Mouse (Mus musculus) lung, embryonic 14.5 days (tissue): Measurements from ENCODE around the gene Clcf1. TPM values are rescaled to one million over a fixed set of nuclear protein-coding genes. Genes with fewer than 3 reads are reported as not detected.

Experiments used
- ATAC-seq: fragments of 200-750 bp; cut with Nextera tagmentation; 2 replicates; pipeline ENCODE4 v1.8.0; 2017; ENCODE audit warnings: mild to moderate bottlenecking, moderate TSS enrichment, moderate library complexity; ENCODE audit not compliant: insufficient read depth
- DNase-seq: peaks from one replicate; pipeline ENCODE4 v3.0.0-alpha.2; 2015
- H3K27ac ChIP-seq: fragments of 300-500 bp; sonication (generic); 2 replicates; pipeline ENCODE4 v1.5.1; 2014; ENCODE audit warnings: low read depth, mild to moderate bottlenecking, moderate library complexity
- H3K27me3 ChIP-seq: fragments of 300-500 bp; sonication (generic); 2 replicates; pipeline ENCODE4 v1.6.1; 2014; ENCODE audit warnings: low read length, control low read depth; ENCODE audit not compliant: insufficient read depth
- H3K36me3 ChIP-seq: fragments of 300-500 bp; sonication (generic); 2 replicates; pipeline ENCODE4 v1.6.1; 2014; ENCODE audit warnings: control low read depth; ENCODE audit not compliant: insufficient read depth
- H3K4me1 ChIP-seq: fragments of 300-500 bp; sonication (generic); 2 replicates; pipeline ENCODE4 v1.6.1; 2014; ENCODE audit warnings: antibody characterized with exemption, control low read depth; ENCODE audit not compliant: insufficient read depth
- H3K4me2 ChIP-seq: fragments of 300-500 bp; sonication (generic); 2 replicates; pipeline ENCODE4 v1.6.1; 2014; ENCODE audit warnings: mild to moderate bottlenecking
- H3K4me3 ChIP-seq: fragments of 300-500 bp; sonication (generic); 2 replicates; pipeline ENCODE4 v1.5.1; 2014; ENCODE audit warnings: low read depth, low read length
- H3K9ac ChIP-seq: fragments of 300-500 bp; sonication (generic); 2 replicates; pipeline ENCODE4 v1.6.1; 2014
- H3K9me3 ChIP-seq: fragments of 300-500 bp; sonication (generic); 2 replicates; pipeline ENCODE4 v1.6.1; 2016; ENCODE audit warnings: low read depth, low read length, control low read depth
- CTCF ChIP-seq: IDR thresholded peaks from 2 replicates; pipeline ENCODE4 v1.5.1; 2016; ENCODE audit warnings: antibody characterized with exemption, low read depth
- WGBS: fragments of 180-500 bp; shearing (Covaris S2); extraction: QIAGEN DNeasy Blood & Tissue Kit; methylation state at CpG from one replicate; pipeline ENCODE4 v1.1.7; 2014; 5-methylcytosine and 5-hydroxymethylcytosine counted together
- microRNA-seq: library from miRNA; unstranded; fragments of <30 nt; microRNA quantifications from one replicate; pipeline ENCODE4, GENCODE M21; 2016; ENCODE audit warnings: borderline number of aligned reads
- polyA plus RNA-seq: library from polyadenylated mRNA; unstranded; fragments of >200 nt; fragmentation: Nextera tagmentation; extraction: Ambion mirVana; gene quantifications from 2 replicates; pipeline ENCODE4 v1.2.1, GENCODE M21; 2014

The Clcf1 gene
- polyA plus RNA-seq, 1 experiment from 2014 or later: 4.4 TPM

GRCm38 (mm10) chr19:4265956-4266355 is 51.9 kb downstream of the Clcf1 start:
- Histone ChIP-seq H3K27me3 (no peaks in the 10 kb centered on the region), H3K9me3 (no peaks in the 10 kb centered on the region), H3K27ac (no peak overlapping the region), H3K4me2 (no peak overlapping the region), H3K36me3 (no peaks in the 10 kb centered on the region), H3K9ac (no peak overlapping the region), H3K4me3 (no peak overlapping the region), H3K4me1 (no peaks in the 10 kb centered on the region; the same call in 1 of the 2 replicates)
- peak; percentile 19; the same call in 1 of the 2 replicates for TF ChIP-seq CTCF
- DNase-seq (peak; percentile 31), ATAC-seq (no peak)
- WGBS: 62% methylated on average over 4 of the region's 4 CpGs

GRCm38 (mm10) chr19:4268566-4269361 is 54.7 kb downstream of the Clcf1 start, which contains the start of gene Ssh3:
Gene Ssh3, minus strand, starts transcription at chr19:4269180.
- Histone ChIP-seq H3K36me3 (no peaks in the 10 kb centered on the region), H3K9me3 (no peaks in the 10 kb centered on the region), H3K27me3 (no peaks in the 10 kb centered on the region), H3K27ac (no peak within 1 kb of the TSS), H3K4me2 (peak within 1 kb of the TSS; percentile 65), H3K4me3 (peak within 1 kb of the TSS; percentile 44), H3K9ac (peak within 1 kb of the TSS; percentile 49), H3K4me1 (no peaks in the 10 kb centered on the region; the same call in 1 of the 2 replicates)
- ATAC-seq: peak; percentile 92
- 5% methylated on average over 46 of the region's 46 CpGs for WGBS
- no peak for TF ChIP-seq CTCF
- DNase-seq: peak; percentile 82

- 61% methylated on average over 6 of the region's 6 CpGs for WGBS
- TF ChIP-seq CTCF: no peak
- Histone ChIP-seq H3K9me3 (no peaks in the 10 kb centered on the region), H3K4me2 (no peak overlapping the region), H3K27me3 (no peaks in the 10 kb centered on the region), H3K9ac (no peak overlapping the region), H3K4me1 (no peaks in the 10 kb centered on the region; the same call in 1 of the 2 replicates), H3K4me3 (no peak overlapping the region), H3K27ac (no peak overlapping the region), H3K36me3 (no peaks in the 10 kb centered on the region)
- ATAC-seq (no peak), DNase-seq (no peak)
These were observed 56.1 kb downstream of the Clcf1 start for GRCm38 (mm10) chr19:4270187-4270586.

GRCm38 (mm10) chr19:4270972-4271371 is 56.9 kb downstream of the Clcf1 start:
- Histone ChIP-seq H3K36me3 (no peaks in the 10 kb centered on the region), H3K27ac (no peak overlapping the region), H3K9ac (no peak overlapping the region), H3K4me3 (no peak overlapping the region), H3K4me1 (no peaks in the 10 kb centered on the region; the same call in 1 of the 2 replicates), H3K4me2 (no peak overlapping the region), H3K9me3 (no peaks in the 10 kb centered on the region), H3K27me3 (no peaks in the 10 kb centered on the region)
- DNase-seq (no peak), ATAC-seq (no peak)
- 92% methylated on average over 11 of the region's 11 CpGs for WGBS
- no peak for TF ChIP-seq CTCF

Small RNA genes lying within 50 kb of the gene (microRNA-seq; reads per million reads assigned to microRNA genes)
- gene Gm26115 (not detected), gene Mir6985 (not detected)

Other genes with a start within 250 kb of the Clcf1 start
- gene Aldh3b2, start 241.9 kb upstream of the Clcf1 start, polyA plus RNA-seq: 0.62 and 1.0 TPM in 2 replicates
- gene Acy3, start 227.7 kb upstream of the Clcf1 start, polyA plus RNA-seq: 7.2 and 8.0 TPM in 2 replicates
- gene Tbx10, start 221.5 kb upstream of the Clcf1 start, polyA plus RNA-seq: not detected in 2 replicates
- gene Nudt8, start 213.7 kb upstream of the Clcf1 start, polyA plus RNA-seq: 24.4 and 25.3 TPM in 2 replicates
- gene Gm49405, start 213.6 kb upstream of the Clcf1 start, polyA plus RNA-seq: 1.8 and 2.3 TPM in 2 replicates
- 2.2 and 3.0 TPM in 2 replicates for gene Doc2g, start 210.9 kb upstream of the Clcf1 start, polyA plus RNA-seq
- gene Ndufv1, start 201.4 kb upstream of the Clcf1 start, polyA plus RNA-seq: 193 and 198 TPM in 2 replicates
- 424 and 468 TPM in 2 replicates for gene Gstp1, start 176.3 kb upstream of the Clcf1 start, polyA plus RNA-seq
- 2.9 and 3.4 TPM in 2 replicates for gene Gstp2, start 168.2 kb upstream of the Clcf1 start, polyA plus RNA-seq
- gene Gstp3, start 154.7 kb upstream of the Clcf1 start, polyA plus RNA-seq: not detected in 2 replicates
- gene Cabp2, start 132.7 kb upstream of the Clcf1 start, polyA plus RNA-seq: not detected in 2 replicates
- gene Cdk2ap2, start 117.1 kb upstream of the Clcf1 start, polyA plus RNA-seq: 76.6 and 76.8 TPM in 2 replicates
- gene Pitpnm1, start 114.2 kb upstream of the Clcf1 start, polyA plus RNA-seq: 5.5 and 7.3 TPM in 2 replicates
- gene Aip, start 88.4 kb upstream of the Clcf1 start, polyA plus RNA-seq: 93.5 and 94.5 TPM in 2 replicates
- not detected in 2 replicates for gene Gpr152, start 74.5 kb upstream of the Clcf1 start, polyA plus RNA-seq
- gene Cabp4, start 70.2 kb upstream of the Clcf1 start, polyA plus RNA-seq: 0.09 TPM in 1 of 2 replicates, not detected in the other
- gene Coro1b, start 65.6 kb upstream of the Clcf1 start, polyA plus RNA-seq: 134 and 148 TPM in 2 replicates
- 0.81 and 1.1 TPM in 2 replicates for gene Ptprcap, start 60.6 kb upstream of the Clcf1 start, polyA plus RNA-seq
- gene Rps6kb2, start 50.9 kb upstream of the Clcf1 start, polyA plus RNA-seq: 37.9 and 43.2 TPM in 2 replicates
- gene Carns1, start 38.8 kb upstream of the Clcf1 start, polyA plus RNA-seq: 1.7 and 2.5 TPM in 2 replicates
- 1.8 and 2.4 TPM in 2 replicates for gene Tbc1d10c, start 23.0 kb upstream of the Clcf1 start, polyA plus RNA-seq
- 960 and 994 TPM in 2 replicates for gene Ppp1ca, start 22.2 kb upstream of the Clcf1 start, polyA plus RNA-seq
- gene Rad9a, start 12.6 kb upstream of the Clcf1 start, polyA plus RNA-seq: 42.1 and 47.4 TPM in 2 replicates
- not detected in 2 replicates for gene AC109138.7, start 119 bp downstream of the Clcf1 start, polyA plus RNA-seq
- gene Pold4, start 17.7 kb downstream of the Clcf1 start, polyA plus RNA-seq: 22.6 and 22.8 TPM in 2 replicates
- gene Ssh3, start 54.9 kb downstream of the Clcf1 start, polyA plus RNA-seq: 10.6 and 11.1 TPM in 2 replicates
- 2.4 and 2.8 TPM in 2 replicates for gene Ankrd13d, start 68.9 kb downstream of the Clcf1 start, polyA plus RNA-seq
- gene Grk2, start 92.0 kb downstream of the Clcf1 start, polyA plus RNA-seq: 19.4 and 23.0 TPM in 2 replicates
- 56.2 and 63.1 TPM in 2 replicates for gene Kdm2a, start 184.0 kb downstream of the Clcf1 start, polyA plus RNA-seq
- 33.7 and 46.0 TPM in 2 replicates for gene Rhod, start 225.2 kb downstream of the Clcf1 start, polyA plus RNA-seq